Mouse (Mus musculus): Measurements from ENCODE around the gene Enho. TPM values are rescaled to one million over a fixed set of nuclear protein-coding genes. Genes with fewer than 3 reads are reported as not detected.

Enho gene
- total and polyA plus RNA-seq, 2 experiments from 2014 or later: 141 to 205 TPM

DNA sequence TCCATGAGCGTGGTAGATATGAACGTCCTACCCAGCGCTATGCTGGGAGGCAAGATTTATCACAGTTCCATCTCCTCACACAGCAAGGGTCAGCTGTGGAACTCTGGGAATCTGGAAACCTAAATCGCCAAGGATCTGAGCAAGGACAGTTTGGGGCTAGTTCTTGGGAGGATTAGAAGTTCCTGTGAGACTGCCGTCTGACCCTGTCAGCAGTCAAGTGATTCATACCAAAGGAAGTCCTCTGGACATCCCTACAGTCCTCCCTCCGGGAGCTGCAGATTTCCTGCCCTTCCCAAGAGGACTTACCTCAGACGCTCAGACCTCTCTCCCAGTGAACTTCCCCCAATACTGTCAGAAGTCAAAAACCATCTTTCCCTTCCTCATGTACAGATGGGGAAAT lies 3.8 kb downstream of the Enho start:
- H3K4me2 ChIP-seq (ENCODE audit: low read depth, low read length): no peak overlapping the region
- no peaks in the 10 kb centered on the region for H3K9me3 ChIP-seq (ENCODE audit: low read length)
- H3K4me3 ChIP-seq (ENCODE audit: low read length): no peak overlapping the region
- no peak for DNase-seq (ENCODE audit: low spot score)
- H3K27ac ChIP-seq: 0 out of 2 replicates have a peak overlapping the region, but pooled peaks have one; percentile 17
- TF ChIP-seq CTCF (IDR thresholded peaks at IDR 0.05; ENCODE audit: low read depth): no peak
- ATAC-seq: no peak
- no peaks in the 10 kb centered on the region for H3K36me3 ChIP-seq (ENCODE audit: insufficient read depth, low read length)
- H3K9ac ChIP-seq (replicated peaks; ENCODE audit: low read length): no peak overlapping the region; the same call in 1 of the 2 replicates
- WGBS: 55% methylated on average over 7 of the region's 7 CpGs
- H3K4me1 ChIP-seq (ENCODE audit: insufficient read depth, low read length): peaks cover 53% of the 10 kb centered on the region
- H3K27me3 ChIP-seq (ENCODE audit: insufficient read depth, low read length): no peaks in the 10 kb centered on the region

DNA sequence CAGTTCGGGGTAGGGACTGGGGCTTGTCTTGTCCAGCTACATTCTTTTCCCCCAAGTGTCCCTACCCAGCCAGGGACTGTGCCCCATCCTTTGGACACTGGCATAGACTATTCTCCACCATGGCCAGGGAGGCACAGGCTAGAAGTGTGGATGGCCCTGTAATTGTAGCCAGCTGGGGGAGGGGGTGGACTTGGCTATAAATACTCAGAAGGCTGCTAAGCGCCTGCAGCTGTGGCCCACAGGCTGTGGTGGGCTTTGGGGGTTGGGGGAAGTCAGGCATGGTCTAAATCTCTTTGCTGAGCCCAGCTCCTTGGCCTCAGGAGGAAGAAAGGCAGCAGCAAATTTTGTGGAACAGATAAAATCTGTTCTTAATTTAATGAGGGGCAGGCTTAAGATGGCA lies 4.2 kb downstream of the Enho start:
- no peak for TF ChIP-seq CTCF (IDR thresholded peaks at IDR 0.05; ENCODE audit: low read depth)
- 61% methylated on average over 2 of the region's 2 CpGs for WGBS
- H3K4me3 ChIP-seq (ENCODE audit: low read length): no peak overlapping the region
- ATAC-seq (no peak), DNase-seq (ENCODE audit: low spot score) (peak; percentile 55)
- H3K27me3 ChIP-seq (ENCODE audit: insufficient read depth, low read length): no peaks in the 10 kb centered on the region
- H3K4me1 ChIP-seq (ENCODE audit: insufficient read depth, low read length): peaks cover 55% of the 10 kb centered on the region
- H3K9ac ChIP-seq (replicated peaks; ENCODE audit: low read length): no peak overlapping the region; the same call in 1 of the 2 replicates
- 0 out of 2 replicates have a peak overlapping the region, but pooled peaks have one; percentile 17 for H3K27ac ChIP-seq
- no peaks in the 10 kb centered on the region for H3K9me3 ChIP-seq (ENCODE audit: low read length)
- H3K4me2 ChIP-seq (ENCODE audit: low read depth, low read length): no peak overlapping the region
- H3K36me3 ChIP-seq (ENCODE audit: insufficient read depth, low read length): no peaks in the 10 kb centered on the region

DNA sequence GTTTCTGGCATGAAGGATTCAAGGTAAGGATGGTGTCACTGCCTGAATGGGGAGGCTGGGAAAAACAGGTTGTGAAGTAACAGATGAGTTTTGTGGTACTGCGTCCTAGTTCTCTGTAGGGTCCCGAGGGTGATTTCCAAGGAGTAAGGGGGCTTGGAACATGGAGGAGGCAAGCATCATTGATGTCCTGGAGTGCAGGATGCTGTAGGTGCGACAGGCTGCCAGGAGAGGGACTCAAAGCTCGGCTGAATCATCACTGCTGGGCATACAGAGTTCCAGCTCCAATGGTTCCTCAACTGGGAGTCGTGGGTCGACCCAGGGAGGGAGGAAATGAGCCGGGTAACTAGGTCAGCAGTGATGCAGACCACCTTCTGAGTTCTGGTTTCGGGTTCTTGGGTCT lies 4.9 kb downstream of the Enho start:
- H3K27ac ChIP-seq: no peak overlapping the region
- H3K4me1 ChIP-seq (ENCODE audit: insufficient read depth, low read length): peaks cover 52% of the 10 kb centered on the region

DNA sequence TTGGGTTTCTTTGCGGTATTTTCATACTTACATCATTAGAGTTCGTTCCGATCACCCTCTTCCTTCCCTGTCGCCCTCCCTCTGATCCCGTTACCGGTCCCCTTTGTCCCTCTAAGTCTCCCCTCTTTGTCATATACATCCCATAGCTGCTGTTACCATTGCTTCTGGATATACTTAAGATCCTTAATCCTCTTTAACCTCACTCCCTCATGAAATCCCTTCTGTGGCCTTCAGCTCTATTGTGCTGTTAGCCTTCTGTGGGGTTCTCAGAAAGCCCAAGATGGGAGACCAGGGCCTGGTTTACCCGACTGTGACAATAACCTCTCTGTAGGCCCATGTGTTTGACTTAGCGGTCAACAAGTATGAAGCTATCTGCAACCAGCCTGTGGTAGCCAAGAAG lies 5.5 kb downstream of the Enho start:
- 89% methylated on average over 8 of the region's 8 CpGs for whole genome bisulfite sequencing
- H3K36me3 ChIP-seq (ENCODE audit: insufficient read depth, low read length): no peaks in the 10 kb centered on the region
- ATAC-seq: no peak
- H3K27me3 ChIP-seq (ENCODE audit: insufficient read depth, low read length): no peaks in the 10 kb centered on the region
- no peaks in the 10 kb centered on the region for H3K9me3 ChIP-seq (ENCODE audit: low read length)
- no peak for DNase-seq (ENCODE audit: low spot score)
- H3K9ac ChIP-seq (replicated peaks; ENCODE audit: low read length): no peak overlapping the region
- H3K27ac ChIP-seq: no peak overlapping the region
- TF ChIP-seq CTCF (IDR thresholded peaks at IDR 0.05; ENCODE audit: low read depth): no peak
- no peak overlapping the region for H3K4me2 ChIP-seq (ENCODE audit: low read depth, low read length)
- H3K4me1 ChIP-seq (ENCODE audit: insufficient read depth, low read length): peaks cover 52% of the 10 kb centered on the region
- H3K4me3 ChIP-seq (ENCODE audit: low read length): no peak overlapping the region

More for the DNA sequence above, 4.9 kb downstream of the Enho start:
- H3K4me3 ChIP-seq (ENCODE audit: low read length): no peak overlapping the region
- no peak for ATAC-seq
- peak; percentile 42; the same call in 1 of the 2 replicates for TF ChIP-seq CTCF (IDR thresholded peaks at IDR 0.05; ENCODE audit: low read depth)
- no peaks in the 10 kb centered on the region for H3K27me3 ChIP-seq (ENCODE audit: insufficient read depth, low read length)
- H3K9ac ChIP-seq (replicated peaks; ENCODE audit: low read length): no peak overlapping the region
- H3K36me3 ChIP-seq (ENCODE audit: insufficient read depth, low read length): no peaks in the 10 kb centered on the region
- no peak overlapping the region for H3K4me2 ChIP-seq (ENCODE audit: low read depth, low read length)
- 75% methylated on average over 8 of the region's 8 CpGs for WGBS
- no peak for DNase-seq (ENCODE audit: low spot score)
- H3K9me3 ChIP-seq (ENCODE audit: low read length): no peaks in the 10 kb centered on the region

DNA sequence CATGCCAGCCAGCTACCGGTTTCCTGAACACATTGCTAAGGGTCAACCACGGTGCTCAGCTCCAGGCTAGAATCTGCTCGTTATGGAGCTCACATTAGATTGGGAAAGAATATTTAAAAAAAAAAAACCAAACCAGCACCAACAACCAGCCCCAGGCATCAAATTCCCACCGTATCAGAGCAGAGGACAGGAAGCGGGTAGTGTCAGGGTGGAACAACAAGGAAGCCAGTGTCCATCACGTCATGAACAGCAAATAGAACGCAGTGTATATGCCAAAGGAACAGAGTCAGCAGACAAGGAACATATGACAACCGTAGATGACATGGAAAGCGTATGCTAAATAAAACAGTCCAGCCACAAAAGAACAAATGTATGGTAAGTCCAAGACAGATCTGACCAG lies 7.1 kb downstream of the Enho start:
- no peaks in the 10 kb centered on the region for H3K27me3 ChIP-seq (ENCODE audit: insufficient read depth, low read length)
- H3K9ac ChIP-seq (replicated peaks; ENCODE audit: low read length): no peak overlapping the region
- 80% methylated on average over 9 of the region's 9 CpGs for WGBS
- ATAC-seq: no peak
- no peak for DNase-seq (ENCODE audit: low spot score)
- TF ChIP-seq CTCF (IDR thresholded peaks at IDR 0.05; ENCODE audit: low read depth): no peak
- H3K36me3 ChIP-seq (ENCODE audit: insufficient read depth, low read length): no peaks in the 10 kb centered on the region
- no peak overlapping the region for H3K4me3 ChIP-seq (ENCODE audit: low read length)
- H3K4me2 ChIP-seq (ENCODE audit: low read depth, low read length): no peak overlapping the region
- no peaks in the 10 kb centered on the region for H3K9me3 ChIP-seq (ENCODE audit: low read length)
- peaks cover 47% of the 10 kb centered on the region for H3K4me1 ChIP-seq (ENCODE audit: insufficient read depth, low read length)
- no peak overlapping the region for H3K27ac ChIP-seq

DNA sequence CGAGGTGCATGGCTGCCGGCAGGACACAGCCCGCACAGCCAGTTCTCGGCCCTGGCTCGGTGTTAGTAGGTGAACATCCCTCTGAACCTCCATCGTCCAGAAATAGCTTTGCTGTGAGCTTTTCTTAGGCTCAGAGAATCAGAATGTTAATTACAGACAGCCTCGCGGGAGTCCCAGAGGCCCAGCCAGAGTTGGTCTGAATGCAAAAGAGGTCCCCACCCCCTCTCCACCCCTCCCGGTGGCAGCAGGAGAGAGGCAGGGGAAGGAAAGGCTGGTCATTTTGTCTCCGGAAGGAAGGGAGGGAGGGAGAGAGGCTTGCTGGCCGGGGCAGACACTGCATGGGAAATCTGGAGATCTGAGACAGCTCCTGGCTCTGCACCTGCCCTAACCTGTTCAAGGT lies 8.7 kb downstream of the Enho start:
- Histone ChIP-seq H3K4me3 (ENCODE audit: low read length) (no peak overlapping the region), H3K36me3 (ENCODE audit: insufficient read depth, low read length) (no peaks in the 10 kb centered on the region), H3K27ac (peak overlapping the region; percentile 71), H3K4me1 (ENCODE audit: insufficient read depth, low read length) (peaks cover 37% of the 10 kb centered on the region), H3K4me2 (ENCODE audit: low read depth, low read length) (peak overlapping the region; percentile 10), H3K9ac (replicated peaks; ENCODE audit: low read length) (0 out of 2 replicates have a peak overlapping the region, but pooled peaks have one; percentile 19), H3K27me3 (ENCODE audit: insufficient read depth, low read length) (no peaks in the 10 kb centered on the region), H3K9me3 (ENCODE audit: low read length) (no peaks in the 10 kb centered on the region)
- 12% methylated on average over 11 of the region's 11 CpGs for WGBS
- ATAC-seq (peak; percentile 67; the same call in 1 of the 2 replicates), DNase-seq (ENCODE audit: low spot score) (peak; percentile 74)
- TF ChIP-seq CTCF (IDR thresholded peaks at IDR 0.05; ENCODE audit: low read depth): no peak

DNA sequence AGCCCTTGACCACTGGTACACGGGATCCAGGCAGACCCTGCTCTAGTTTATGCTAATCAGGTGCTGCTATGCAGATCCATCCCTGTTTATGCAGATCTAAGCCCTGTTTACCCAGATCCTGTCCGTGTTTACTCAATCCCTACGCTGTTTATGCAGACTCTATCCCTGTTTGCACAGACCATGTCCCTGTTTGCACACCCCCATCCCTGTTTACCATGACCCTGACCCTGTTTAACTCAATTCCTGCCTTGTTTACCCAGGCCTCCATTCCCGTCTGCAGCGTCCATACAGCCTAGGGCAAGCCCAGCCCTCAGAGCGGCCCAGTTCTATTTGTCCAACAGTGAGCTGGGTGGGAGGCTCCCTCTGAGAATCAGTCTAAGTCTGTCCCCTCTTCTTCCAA lies 9.9 kb downstream of the Enho start:
- TF ChIP-seq CTCF (IDR thresholded peaks at IDR 0.05; ENCODE audit: low read depth): no peak
- H3K36me3 ChIP-seq (ENCODE audit: insufficient read depth, low read length): no peaks in the 10 kb centered on the region
- H3K4me2 ChIP-seq (ENCODE audit: low read depth, low read length): no peak overlapping the region
- H3K9me3 ChIP-seq (ENCODE audit: low read length): no peaks in the 10 kb centered on the region
- no peak for ATAC-seq
- H3K4me3 ChIP-seq (ENCODE audit: low read length): no peak overlapping the region
- H3K4me1 ChIP-seq (ENCODE audit: insufficient read depth, low read length): peaks cover 28% of the 10 kb centered on the region
- 42% methylated on average over 6 of the region's 6 CpGs for WGBS
- DNase-seq (ENCODE audit: low spot score): no peak
- no peaks in the 10 kb centered on the region for H3K27me3 ChIP-seq (ENCODE audit: insufficient read depth, low read length)
- no peak overlapping the region for H3K27ac ChIP-seq
- H3K9ac ChIP-seq (replicated peaks; ENCODE audit: low read length): no peak overlapping the region

Data from hindbrain, postnatal 0 days (tissue).